Mouse (Mus musculus) neural tube, embryonic 11.5 days (tissue): ENCODE results near the gene Muc13. TPM values are rescaled to one million over a fixed set of nuclear protein-coding genes. Genes with fewer than 3 reads are reported as not detected.

ENCODE experiments used
- ATAC-seq: fragments of 200-750 bp; cut with Nextera tagmentation; 2 replicates; pipeline ENCODE4 v1.8.0; 2017; ENCODE audit warnings: moderate number of reproducible peaks, mild to moderate bottlenecking, moderate TSS enrichment, moderate library complexity; ENCODE audit not compliant: insufficient read depth, low FRiP score, low TSS enrichment
- DNase-seq: peaks from one replicate; pipeline ENCODE4 v3.0.0-alpha.2; 2015; ENCODE audit warnings: low spot score
- H3K27ac ChIP-seq: fragments of 300-500 bp; sonication (generic); 2 replicates; pipeline ENCODE4 v1.5.1; 2014; ENCODE audit warnings: low read depth, mild to moderate bottlenecking, low read length
- H3K27me3 ChIP-seq: fragments of 300-500 bp; sonication (generic); 2 replicates; pipeline ENCODE4 v1.6.1; 2014; ENCODE audit warnings: mild to moderate bottlenecking, low read length, mixed read lengths; ENCODE audit not compliant: control insufficient read depth, insufficient read depth
- H3K36me3 ChIP-seq: fragments of 300-500 bp; sonication (generic); 2 replicates; pipeline ENCODE4 v1.6.1; 2014; ENCODE audit warnings: mild to moderate bottlenecking, low read length, moderate library complexity, mixed read lengths; ENCODE audit not compliant: control insufficient read depth, insufficient read depth
- H3K4me1 ChIP-seq: fragments of 300-500 bp; sonication (generic); 2 replicates; pipeline ENCODE4 v1.6.1; 2014; ENCODE audit warnings: low read length, mixed read lengths; ENCODE audit not compliant: control insufficient read depth, insufficient read depth
- H3K4me2 ChIP-seq: fragments of 300-500 bp; sonication (generic); 2 replicates; pipeline ENCODE4 v1.6.1; 2014; ENCODE audit warnings: low read depth, mild to moderate bottlenecking, moderate library complexity
- H3K4me3 ChIP-seq: fragments of 300-500 bp; sonication (generic); 2 replicates; pipeline ENCODE4 v1.5.1; 2014; ENCODE audit warnings: low read depth, low read length
- H3K9ac ChIP-seq: fragments of 300-500 bp; sonication (generic); 2 replicates; pipeline ENCODE4 v1.6.1; 2014; ENCODE audit warnings: mild to moderate bottlenecking, low read length
- H3K9me3 ChIP-seq: fragments of 300-500 bp; sonication (generic); 2 replicates; pipeline ENCODE4 v1.6.1; 2016; ENCODE audit warnings: low read length; ENCODE audit not compliant: control insufficient read depth
- WGBS: fragments of 180-500 bp; shearing (Covaris S2); extraction: QIAGEN DNeasy Blood & Tissue Kit; methylation state at CpG from one replicate; pipeline ENCODE4 v1.1.7; 2014; 5-methylcytosine and 5-hydroxymethylcytosine counted together
- polyA plus RNA-seq: library from polyadenylated mRNA; unstranded; fragments of >200 nt; fragmentation: Nextera tagmentation; extraction: Ambion mirVana; gene quantifications from 2 replicates; pipeline ENCODE4 v1.2.1, GENCODE M21; 2014

Gene Muc13
- polyA plus RNA-seq, 1 experiment from 2014 or later = 0.23 TPM

GRCm38 (mm10) chr16:33795887-33796286 lies 2.0 kb downstream of the Muc13 start:
- H3K9me3 ChIP-seq = no peaks in the 10 kb centered on the region
- no peaks in the 10 kb centered on the region for H3K27me3 ChIP-seq
- H3K9ac ChIP-seq = no peak overlapping the region
- H3K4me2 ChIP-seq = no peak overlapping the region
- H3K27ac ChIP-seq = no peak overlapping the region
- H3K4me1 ChIP-seq = no peaks in the 10 kb centered on the region
- DNase-seq = no peak
- H3K4me3 ChIP-seq = no peak overlapping the region
- no peaks in the 10 kb centered on the region for H3K36me3 ChIP-seq
- WGBS = 88% methylated on average over 6 of the region's 6 CpGs
- no peak for ATAC-seq

DNA sequence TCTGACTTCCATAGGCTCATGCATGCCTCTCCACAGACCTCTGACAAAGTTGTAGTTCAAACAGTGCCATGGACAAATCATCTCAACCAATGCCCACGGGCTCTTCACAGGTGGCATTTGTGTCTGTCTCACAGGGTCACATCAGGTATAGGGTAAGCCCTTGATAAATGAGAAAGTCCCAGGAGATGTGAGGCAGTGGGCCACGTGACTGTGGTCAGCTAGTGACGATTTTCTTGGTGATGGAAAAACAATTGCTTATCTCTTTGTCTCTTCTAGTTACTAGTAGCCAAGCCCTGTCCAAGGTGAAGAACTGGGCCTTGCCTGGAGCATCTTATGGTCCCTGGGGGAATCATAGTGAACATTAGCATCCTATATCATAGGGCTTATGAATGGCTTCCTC lies 2.9 kb downstream of the Muc13 start:
- no peak overlapping the region for H3K4me2 ChIP-seq

DNA sequence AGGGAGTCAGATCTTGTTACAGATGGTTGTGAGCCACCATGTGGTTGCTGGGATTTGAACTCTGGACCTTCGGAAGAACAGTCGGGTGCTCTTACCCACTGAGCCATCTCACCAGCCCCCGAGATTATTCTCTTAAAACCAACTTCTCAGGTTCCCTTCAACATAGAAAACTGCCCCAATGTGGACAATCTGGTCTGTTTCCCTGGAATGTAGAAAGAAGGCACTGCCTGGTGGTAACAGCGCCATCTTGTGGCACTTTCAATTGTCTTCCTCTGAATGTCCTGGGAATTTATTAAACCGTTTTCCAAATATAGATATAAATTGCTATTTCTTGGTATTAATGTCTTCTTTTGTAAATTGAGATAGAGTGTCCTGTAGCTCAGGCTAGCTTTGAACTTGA lies 4.0 kb downstream of the Muc13 start:
- Histone ChIP-seq H3K4me2 (no peak overlapping the region), H3K9ac (no peak overlapping the region), H3K4me1 (no peaks in the 10 kb centered on the region), H3K27me3 (no peaks in the 10 kb centered on the region), H3K27ac (no peak overlapping the region), H3K9me3 (no peaks in the 10 kb centered on the region), H3K36me3 (no peaks in the 10 kb centered on the region), H3K4me3 (no peak overlapping the region)
- no peak for ATAC-seq
- peak; percentile 51 for DNase-seq
- WGBS = 63% methylated on average over 5 of the region's 5 CpGs

More for the DNA sequence above, 2.9 kb downstream of the Muc13 start:
- no peak for DNase-seq
- Histone ChIP-seq H3K36me3 (no peaks in the 10 kb centered on the region), H3K27me3 (no peaks in the 10 kb centered on the region), H3K27ac (no peak overlapping the region), H3K9me3 (no peaks in the 10 kb centered on the region), H3K4me3 (no peak overlapping the region), H3K9ac (no peak overlapping the region), H3K4me1 (no peaks in the 10 kb centered on the region)
- 87% methylated on average over 3 of the region's 3 CpGs for WGBS
- ATAC-seq = no peak

DNA sequence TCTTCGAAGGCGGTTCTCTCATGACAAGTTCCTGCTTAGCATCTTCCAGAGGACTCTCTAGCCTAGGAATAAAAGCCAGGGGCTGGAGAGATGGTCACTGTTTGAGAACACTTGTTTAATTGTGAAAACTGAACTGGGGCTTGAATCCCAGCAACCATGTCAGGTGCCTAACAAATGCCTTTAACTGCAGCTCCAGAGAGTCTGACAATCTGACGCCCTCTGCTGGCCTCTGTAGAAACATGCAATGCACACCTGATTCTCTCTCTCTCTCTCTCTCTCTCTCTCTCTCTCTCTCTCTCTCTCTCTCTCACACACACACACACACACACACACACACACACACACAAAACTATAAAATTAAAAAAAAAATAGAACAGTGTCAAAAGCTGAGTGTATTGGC lies 16.2 kb downstream of the Muc13 start:
- WGBS = 67% methylated on average over 3 of the region's 3 CpGs
- H3K36me3 ChIP-seq = no peaks in the 10 kb centered on the region
- no peak overlapping the region for H3K4me2 ChIP-seq
- no peaks in the 10 kb centered on the region for H3K9me3 ChIP-seq
- no peaks in the 10 kb centered on the region for H3K27me3 ChIP-seq
- no peak for ATAC-seq
- no peak overlapping the region for H3K9ac ChIP-seq
- DNase-seq = no peak
- no peaks in the 10 kb centered on the region for H3K4me1 ChIP-seq
- H3K4me3 ChIP-seq = no peak overlapping the region
- no peak overlapping the region for H3K27ac ChIP-seq

DNA sequence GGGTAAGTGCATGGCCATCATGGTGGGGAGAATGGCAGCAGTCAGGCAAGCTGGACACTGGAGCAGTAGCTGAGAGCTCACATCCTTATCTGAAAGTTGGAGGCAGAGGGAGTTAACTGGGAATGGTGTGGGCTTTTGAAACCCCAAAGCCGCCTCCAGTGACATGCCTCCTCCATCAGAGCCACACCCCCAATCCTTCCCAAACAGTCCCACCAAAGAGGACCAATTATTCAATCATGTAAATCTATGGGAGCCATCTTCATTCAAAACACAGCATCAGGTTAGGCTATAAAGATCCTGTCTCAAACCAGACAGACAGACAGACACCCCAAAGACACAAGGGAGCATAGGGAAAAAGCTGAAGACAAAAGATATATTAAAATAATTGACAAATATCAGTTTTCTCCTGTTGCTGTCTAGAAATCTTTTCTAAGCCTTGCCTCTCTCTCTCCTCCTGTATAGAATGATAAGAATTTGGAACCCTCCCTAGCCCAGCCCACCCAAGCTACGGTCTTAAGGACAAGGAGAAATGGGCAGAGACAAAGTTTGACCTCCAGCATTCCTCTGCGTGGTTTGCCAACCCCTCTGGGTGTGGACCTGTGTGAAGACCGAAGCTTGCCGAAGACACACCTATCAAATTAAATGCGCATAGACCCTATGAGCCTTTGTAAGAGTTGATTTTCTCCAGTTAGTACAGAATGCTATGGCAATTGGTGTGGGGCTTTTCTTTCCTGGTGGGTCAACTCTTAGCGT lies 24.8 kb downstream of the Muc13 start:
- Histone ChIP-seq H3K9me3 (no peaks in the 10 kb centered on the region), H3K27ac (no peak overlapping the region), H3K27me3 (no peaks in the 10 kb centered on the region), H3K36me3 (no peaks in the 10 kb centered on the region), H3K4me3 (no peak overlapping the region), H3K4me2 (no peak overlapping the region), H3K9ac (no peak overlapping the region), H3K4me1 (no peaks in the 10 kb centered on the region)
- DNase-seq (no peak), ATAC-seq (no peak)
- WGBS = 84% methylated on average over 7 of the region's 7 CpGs

DNA sequence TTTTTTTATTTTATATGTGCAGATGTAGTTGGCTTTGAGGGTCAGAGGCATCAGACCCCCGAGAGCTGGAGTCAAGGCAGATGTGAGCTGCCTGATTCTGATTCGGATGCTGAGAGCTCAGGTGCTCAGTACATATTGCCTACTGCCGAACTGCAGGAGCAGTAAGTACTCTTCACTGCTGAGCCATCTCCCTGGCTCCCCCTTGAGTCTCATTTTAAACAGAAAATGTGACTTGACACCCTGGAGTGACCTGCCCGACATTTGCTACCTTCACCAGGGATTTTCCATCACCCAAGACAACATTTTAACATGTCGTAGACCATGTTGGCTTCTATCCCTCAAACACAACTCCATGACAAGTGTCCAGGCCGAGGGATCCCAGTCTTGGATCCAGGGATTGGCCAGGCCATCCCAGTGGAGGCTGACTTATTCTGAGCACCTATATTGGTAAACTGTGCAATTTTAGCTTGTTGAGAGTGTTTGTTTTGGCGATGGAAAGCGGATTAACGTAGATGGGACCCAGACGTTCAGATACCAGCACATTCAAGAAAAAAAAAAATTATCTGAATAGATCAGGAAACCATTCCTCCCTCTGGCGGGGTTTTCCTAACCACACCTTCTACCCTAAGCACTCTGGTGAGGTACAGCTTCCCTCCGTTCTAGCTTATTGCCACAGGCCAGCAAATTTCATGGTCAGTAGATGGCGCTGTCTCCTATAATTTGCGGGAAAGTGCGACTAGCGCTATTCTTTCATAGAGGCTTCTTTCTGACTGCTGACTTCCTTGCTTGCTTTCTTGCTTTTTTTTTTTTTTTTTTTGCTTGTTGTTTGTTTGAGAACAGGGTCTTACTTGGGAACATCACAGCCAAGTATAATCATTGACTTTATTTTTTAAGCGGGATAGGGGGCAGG lies 26.7 kb downstream of the Muc13 start:
- peak; percentile 84 for DNase-seq
- Histone ChIP-seq H3K36me3 (no peaks in the 10 kb centered on the region), H3K4me3 (no peak overlapping the region), H3K9ac (no peak overlapping the region), H3K27me3 (no peaks in the 10 kb centered on the region), H3K4me2 (no peak overlapping the region), H3K4me1 (no peaks in the 10 kb centered on the region), H3K9me3 (no peaks in the 10 kb centered on the region), H3K27ac (no peak overlapping the region)
- no peak for ATAC-seq
- WGBS = 17% methylated on average over 17 of the region's 17 CpGs

GRCm38 (mm10) chr16:33824603-33825002 lies 30.8 kb downstream of the Muc13 start:
- Histone ChIP-seq H3K36me3 (no peaks in the 10 kb centered on the region), H3K4me1 (no peaks in the 10 kb centered on the region), H3K4me2 (no peak overlapping the region), H3K9me3 (no peaks in the 10 kb centered on the region), H3K9ac (no peak overlapping the region), H3K27me3 (0 out of 2 replicates have a peak, but pooled peaks cover 2% of the 10 kb centered on the region), H3K4me3 (no peak overlapping the region), H3K27ac (no peak overlapping the region)
- ATAC-seq (no peak), DNase-seq (no peak)
- 81% methylated on average over 6 of the region's 6 CpGs for WGBS

GRCm38 (mm10) chr16:33828496-33828895 lies 34.7 kb downstream of the Muc13 start:
- Histone ChIP-seq H3K9me3 (no peaks in the 10 kb centered on the region), H3K9ac (no peak overlapping the region), H3K4me1 (peaks cover 16% of the 10 kb centered on the region), H3K27me3 (peaks cover 19% of the 10 kb centered on the region), H3K27ac (no peak overlapping the region), H3K4me2 (no peak overlapping the region), H3K36me3 (no peaks in the 10 kb centered on the region), H3K4me3 (no peak overlapping the region)
- DNase-seq (no peak), ATAC-seq (no peak)
- 91% methylated on average over 7 of the region's 7 CpGs for WGBS
